Mouse (Mus musculus) lung, embryonic 16.5 days (tissue): ENCODE results near the gene Glis3. TPM values are rescaled to one million over a fixed set of nuclear protein-coding genes. Genes with fewer than 3 reads are reported as not detected.
A peak's percentile ranks its signal among the peaks of the same experiment; 100 is the strongest.

Source experiments
- ATAC-seq: fragments of 200-750 bp; cut with Nextera tagmentation; 2 replicates; pipeline ENCODE4 v1.8.0; 2017; ENCODE audit warnings: low read depth, mild to moderate bottlenecking, moderate library complexity
- H3K27ac ChIP-seq: fragments of 300-500 bp; sonication (generic); 2 replicates; pipeline ENCODE4 v1.5.1; 2014; ENCODE audit warnings: mild to moderate bottlenecking, control low read depth, low read length
- H3K27me3 ChIP-seq: fragments of 300-500 bp; sonication (generic); 2 replicates; pipeline ENCODE4 v1.6.1; 2014; ENCODE audit warnings: low read depth, low read length, mixed read lengths; ENCODE audit not compliant: control insufficient read depth, insufficient read depth
- H3K36me3 ChIP-seq: fragments of 300-500 bp; sonication (generic); 2 replicates; pipeline ENCODE4 v1.6.1; 2014; ENCODE audit warnings: low read length; ENCODE audit not compliant: control insufficient read depth, insufficient read depth
- H3K4me1 ChIP-seq: fragments of 300-500 bp; sonication (generic); replicated peaks from 2 replicates; pipeline ENCODE4 v1.6.1; 2014; ENCODE audit warnings: low read length, mixed read lengths; ENCODE audit not compliant: control insufficient read depth, insufficient read depth
- H3K4me2 ChIP-seq: fragments of 300-500 bp; sonication (generic); 2 replicates; pipeline ENCODE4 v1.6.1; 2014; ENCODE audit warnings: low read depth, low read length, control low read depth
- H3K4me3 ChIP-seq: fragments of 300-500 bp; sonication (generic); 2 replicates; pipeline ENCODE4 v1.5.1; 2014; ENCODE audit warnings: mild to moderate bottlenecking, low read length, control low read depth
- H3K9ac ChIP-seq: fragments of 300-500 bp; sonication (generic); 2 replicates; pipeline ENCODE4 v1.6.1; 2014; ENCODE audit warnings: low read length, control low read depth
- H3K9me3 ChIP-seq: fragments of 300-500 bp; sonication (generic); 2 replicates; pipeline ENCODE4 v1.6.1; 2016; ENCODE audit warnings: low read length; ENCODE audit not compliant: control insufficient read depth
- WGBS: fragments of 180-500 bp; shearing (Covaris S2); extraction: QIAGEN DNeasy Blood & Tissue Kit; methylation state at CpG from one replicate; pipeline ENCODE4 v1.1.7; 2014; 5-methylcytosine and 5-hydroxymethylcytosine counted together
- polyA plus RNA-seq: library from polyadenylated mRNA; unstranded; fragments of >200 nt; fragmentation: Nextera tagmentation; extraction: Ambion mirVana; gene quantifications from 2 replicates; pipeline ENCODE4 v1.2.1, GENCODE M21; 2015

Gene Glis3
- polyA plus RNA-seq, 1 experiment from 2014 or later = 3.3 TPM

- no peak overlapping the region for H3K9ac ChIP-seq
- H3K27me3 ChIP-seq = no peaks in the 10 kb centered on the region
- H3K4me1 ChIP-seq = no peaks in the 10 kb centered on the region
- H3K27ac ChIP-seq = no peak overlapping the region
- no peak overlapping the region for H3K4me2 ChIP-seq
- H3K36me3 ChIP-seq = no peaks in the 10 kb centered on the region
- no peak overlapping the region for H3K4me3 ChIP-seq
- ATAC-seq = no peak
- WGBS = 57% methylated on average over 8 of the region's 8 CpGs
- no peaks in the 10 kb centered on the region for H3K9me3 ChIP-seq
Observed at GRCm38 (mm10) chr19:28662474-28662873, 17.4 kb downstream of the Glis3 start.

DNA sequence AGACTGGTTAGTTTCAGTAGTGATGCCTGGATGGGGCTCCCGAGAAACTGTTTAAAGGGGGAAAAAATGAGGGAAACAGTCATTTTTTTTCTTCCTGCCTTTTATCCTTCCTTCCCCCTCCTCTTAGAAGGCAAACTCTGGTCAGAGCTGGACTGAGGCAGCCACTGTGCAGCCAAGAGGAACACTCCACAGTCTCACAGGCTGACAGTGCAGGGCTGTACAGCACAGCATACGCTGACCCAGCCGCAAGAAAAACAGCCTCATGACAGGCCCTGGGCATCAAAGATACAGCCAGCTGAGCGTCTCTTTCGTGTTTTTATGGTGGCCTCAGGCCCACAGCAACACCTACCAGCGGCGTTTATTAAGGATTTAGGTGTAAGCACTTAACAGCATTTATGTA lies 19.0 kb downstream of the Glis3 start:
- no peak overlapping the region for H3K4me3 ChIP-seq
- no peak overlapping the region for H3K4me2 ChIP-seq
- no peak overlapping the region for H3K27ac ChIP-seq
- H3K36me3 ChIP-seq = no peaks in the 10 kb centered on the region
- no peaks in the 10 kb centered on the region for H3K27me3 ChIP-seq
- no peaks in the 10 kb centered on the region for H3K4me1 ChIP-seq
- H3K9ac ChIP-seq = no peak overlapping the region
- ATAC-seq = no peak
- WGBS = 86% methylated on average over 7 of the region's 7 CpGs
- H3K9me3 ChIP-seq = no peaks in the 10 kb centered on the region

DNA sequence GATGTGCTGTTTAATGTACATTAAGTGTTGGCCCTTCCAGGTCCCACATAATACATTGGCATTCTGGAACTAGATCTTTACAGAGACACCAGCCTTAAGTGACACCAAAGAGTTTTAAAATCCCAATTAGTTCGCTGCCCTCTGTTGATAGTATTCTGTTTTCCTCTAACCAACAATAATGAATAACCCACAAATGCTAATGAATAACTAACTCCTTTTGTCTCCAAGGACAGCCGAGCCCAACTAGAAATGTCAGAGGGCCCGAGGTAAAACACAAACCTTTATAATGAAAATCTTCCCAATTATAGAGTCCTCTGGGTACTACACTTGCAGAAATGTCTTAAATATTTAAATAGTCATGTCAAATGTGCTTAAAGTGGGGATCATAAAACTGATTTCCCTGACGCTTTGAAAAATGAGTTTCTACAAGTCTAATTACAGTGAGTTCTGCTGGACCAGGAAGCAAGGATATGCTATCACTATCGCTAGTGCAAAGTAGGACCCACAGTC lies 22.1 kb downstream of the Glis3 start:
- Histone ChIP-seq H3K4me3 (no peak overlapping the region), H3K4me1 (no peaks in the 10 kb centered on the region), H3K27ac (no peak overlapping the region), H3K27me3 (no peaks in the 10 kb centered on the region), H3K9me3 (no peaks in the 10 kb centered on the region), H3K36me3 (no peaks in the 10 kb centered on the region), H3K9ac (no peak overlapping the region), H3K4me2 (no peak overlapping the region)
- ATAC-seq = no peak
- WGBS = 81% methylated on average over 5 of the region's 5 CpGs

DNA sequence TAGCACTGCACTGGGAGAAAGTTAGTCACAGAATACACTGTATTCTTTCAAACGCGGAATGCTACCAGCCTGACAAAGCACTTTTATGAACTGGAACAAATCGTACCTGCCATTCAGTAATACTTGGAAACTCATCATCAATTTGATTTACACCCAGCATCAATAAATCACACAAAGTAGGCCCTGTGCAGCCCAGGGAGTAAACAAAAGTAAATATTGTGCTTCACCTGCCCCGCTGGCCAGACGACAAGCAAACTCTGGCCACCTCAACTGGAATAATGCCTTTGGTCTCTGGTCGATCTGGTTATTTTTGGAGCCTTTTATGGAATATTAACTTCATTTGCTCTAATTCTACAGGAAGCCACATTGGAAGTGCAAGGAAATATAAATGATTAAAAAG lies 23.0 kb downstream of the Glis3 start:
- no peaks in the 10 kb centered on the region for H3K9me3 ChIP-seq
- H3K4me1 ChIP-seq = no peaks in the 10 kb centered on the region
- H3K4me3 ChIP-seq = no peak overlapping the region
- H3K27ac ChIP-seq = no peak overlapping the region
- H3K36me3 ChIP-seq = no peaks in the 10 kb centered on the region
- H3K9ac ChIP-seq = no peak overlapping the region
- no peaks in the 10 kb centered on the region for H3K27me3 ChIP-seq
- 75% methylated on average over 6 of the region's 6 CpGs for WGBS
- H3K4me2 ChIP-seq = no peak overlapping the region
- no peak for ATAC-seq

DNA sequence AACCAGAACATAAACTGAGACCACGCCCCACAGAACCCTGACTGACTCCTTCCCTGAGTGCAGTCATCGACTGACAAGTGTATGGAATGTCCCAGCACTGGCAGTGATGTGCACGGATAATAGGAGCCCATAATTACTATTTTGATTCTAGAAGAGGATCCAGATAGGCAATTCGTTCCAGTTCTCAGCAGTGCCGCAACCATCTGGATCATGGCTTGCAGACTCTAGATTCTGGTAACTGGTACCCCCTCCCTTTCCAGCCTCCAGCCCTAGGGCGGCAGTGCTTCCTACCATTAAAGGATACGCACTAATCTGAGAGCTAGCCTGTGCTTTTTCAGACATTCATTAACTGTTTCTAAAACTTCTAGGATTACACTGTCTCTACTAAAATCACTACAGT lies 24.7 kb downstream of the Glis3 start:
- H3K9ac ChIP-seq = no peak overlapping the region
- no peaks in the 10 kb centered on the region for H3K36me3 ChIP-seq
- no peaks in the 10 kb centered on the region for H3K9me3 ChIP-seq
- no peak for ATAC-seq
- 69% methylated on average over 7 of the region's 7 CpGs for WGBS
- H3K4me1 ChIP-seq = no peaks in the 10 kb centered on the region
- H3K27ac ChIP-seq = no peak overlapping the region
- no peaks in the 10 kb centered on the region for H3K27me3 ChIP-seq
- H3K4me3 ChIP-seq = no peak overlapping the region
- H3K4me2 ChIP-seq = no peak overlapping the region

DNA sequence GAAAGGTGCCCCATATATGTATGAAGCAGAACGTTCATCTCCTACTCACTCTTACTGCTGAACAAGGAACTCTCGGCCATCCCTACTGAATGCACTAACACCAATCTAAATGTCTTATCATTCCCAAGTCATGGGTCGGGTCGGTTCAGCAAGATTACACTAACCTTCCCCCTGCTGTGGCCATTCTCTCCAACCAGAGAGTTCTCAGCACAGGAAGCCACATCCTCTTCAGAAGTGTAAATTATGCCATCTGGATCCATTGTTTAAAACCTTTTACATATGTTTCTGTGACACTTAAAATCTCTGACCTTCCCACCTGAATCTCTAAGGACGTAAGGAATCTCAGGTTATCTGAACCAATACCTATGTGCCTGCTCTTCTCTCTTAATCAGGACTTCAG lies 29.0 kb downstream of the Glis3 start:
- no peak overlapping the region for H3K4me3 ChIP-seq
- H3K4me2 ChIP-seq = no peak overlapping the region
- WGBS = 80% methylated on average over 5 of the region's 5 CpGs
- no peaks in the 10 kb centered on the region for H3K9me3 ChIP-seq
- H3K27me3 ChIP-seq = no peaks in the 10 kb centered on the region
- no peaks in the 10 kb centered on the region for H3K4me1 ChIP-seq
- H3K27ac ChIP-seq = no peak overlapping the region
- H3K36me3 ChIP-seq = no peaks in the 10 kb centered on the region
- H3K9ac ChIP-seq = no peak overlapping the region
- ATAC-seq = no peak

DNA sequence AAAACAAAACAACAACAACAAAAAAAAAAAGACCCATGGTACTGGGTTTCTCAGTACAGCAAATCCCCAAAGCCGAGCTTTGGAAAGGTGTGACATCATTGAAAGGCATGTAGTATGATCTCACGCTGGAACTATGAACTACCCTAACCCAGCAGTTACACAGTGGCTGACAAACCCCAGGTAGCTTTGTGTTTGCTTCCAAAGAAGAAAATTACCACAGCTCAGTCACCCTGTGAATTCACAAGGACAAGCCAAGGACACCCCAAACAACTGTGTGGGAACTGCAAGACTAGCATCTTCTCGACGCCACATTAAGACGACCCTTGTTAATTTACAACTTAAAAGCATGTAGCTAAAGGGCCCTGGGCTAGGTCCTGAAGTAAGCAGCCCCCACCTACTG lies 30.4 kb downstream of the Glis3 start:
- H3K27ac ChIP-seq = no peak overlapping the region

GRCm38 (mm10) chr19:28648881-28649280 lies 31.0 kb downstream of the Glis3 start:
- no peaks in the 10 kb centered on the region for H3K36me3 ChIP-seq
- H3K4me3 ChIP-seq = no peak overlapping the region
- no peak overlapping the region for H3K27ac ChIP-seq
- no peak overlapping the region for H3K4me2 ChIP-seq
- no peaks in the 10 kb centered on the region for H3K4me1 ChIP-seq
- no peak overlapping the region for H3K9ac ChIP-seq
- no peaks in the 10 kb centered on the region for H3K9me3 ChIP-seq
- 58% methylated on average over 4 of the region's 4 CpGs for WGBS
- H3K27me3 ChIP-seq = no peaks in the 10 kb centered on the region
- no peak for ATAC-seq

More for the DNA sequence above, 30.4 kb downstream of the Glis3 start:
- no peak overlapping the region for H3K4me2 ChIP-seq
- H3K4me1 ChIP-seq = no peaks in the 10 kb centered on the region
- no peak for ATAC-seq
- no peaks in the 10 kb centered on the region for H3K9me3 ChIP-seq
- 70% methylated on average over 5 of the region's 5 CpGs for WGBS
- H3K4me3 ChIP-seq = no peak overlapping the region
- no peak overlapping the region for H3K9ac ChIP-seq
- no peaks in the 10 kb centered on the region for H3K27me3 ChIP-seq
- H3K36me3 ChIP-seq = no peaks in the 10 kb centered on the region

DNA sequence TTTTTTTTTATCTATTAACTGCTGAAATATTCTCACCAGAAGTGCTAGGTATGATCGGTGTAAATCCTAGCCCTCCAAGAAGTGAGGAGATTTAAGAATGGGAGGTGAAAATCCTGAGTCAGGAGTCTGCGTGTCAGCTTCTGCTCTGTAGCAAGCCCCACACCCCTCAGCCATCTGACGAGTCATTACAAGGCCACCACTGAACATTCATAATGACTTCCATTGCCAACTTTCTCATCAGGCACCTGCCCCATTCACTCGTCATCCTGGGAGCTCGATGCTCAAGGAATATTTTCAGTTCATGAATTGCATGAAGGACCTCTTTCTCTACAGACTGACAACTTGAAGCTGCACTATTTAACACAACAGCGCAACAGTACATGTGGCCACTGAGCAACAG lies 32.5 kb downstream of the Glis3 start:
- H3K27me3 ChIP-seq = no peaks in the 10 kb centered on the region
- WGBS = 85% methylated on average over 6 of the region's 6 CpGs
- no peak for ATAC-seq
- no peak overlapping the region for H3K4me3 ChIP-seq
- no peak overlapping the region for H3K27ac ChIP-seq
- H3K4me1 ChIP-seq = no peaks in the 10 kb centered on the region
- H3K36me3 ChIP-seq = no peaks in the 10 kb centered on the region
- no peak overlapping the region for H3K4me2 ChIP-seq
- no peak overlapping the region for H3K9ac ChIP-seq
- H3K9me3 ChIP-seq = no peaks in the 10 kb centered on the region

DNA sequence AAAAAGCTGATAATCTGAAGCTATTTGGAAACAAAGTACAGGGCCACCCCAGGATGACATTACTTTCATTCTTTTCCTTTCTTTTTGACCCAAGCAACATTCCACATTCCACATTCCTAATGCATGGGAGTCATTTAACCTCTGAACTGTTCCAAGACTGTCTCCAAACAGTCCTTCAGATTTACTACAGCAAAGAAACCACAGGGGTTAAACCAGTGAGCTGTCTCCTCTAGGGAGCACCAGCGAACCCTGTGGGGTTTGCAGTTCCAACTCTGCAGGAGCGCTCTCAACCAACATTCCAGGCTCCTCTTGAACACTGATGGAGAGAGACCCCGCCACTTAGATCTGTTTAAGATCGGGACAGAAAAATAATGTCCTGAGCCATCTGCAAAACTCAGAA lies 33.6 kb downstream of the Glis3 start:
- no peak overlapping the region for H3K4me2 ChIP-seq
- no peak overlapping the region for H3K27ac ChIP-seq
- no peaks in the 10 kb centered on the region for H3K4me1 ChIP-seq
- WGBS = 34% methylated on average over 4 of the region's 4 CpGs
- no peaks in the 10 kb centered on the region for H3K36me3 ChIP-seq
- H3K9ac ChIP-seq = no peak overlapping the region
- no peak overlapping the region for H3K4me3 ChIP-seq
- peak; percentile 65; the same call in 1 of the 2 replicates for ATAC-seq
- H3K27me3 ChIP-seq = no peaks in the 10 kb centered on the region
- H3K9me3 ChIP-seq = no peaks in the 10 kb centered on the region
